Mouse (Mus musculus) left cerebral cortex, postnatal 4 days (tissue): Measurements from ENCODE around the gene Klhl20. TPM values are rescaled to one million over a fixed set of nuclear protein-coding genes. Genes with fewer than 3 reads are reported as not detected.
"Not testable (repeated sequence)": the region's sequence is repeated elsewhere in the genome, so short reads cannot be mapped to it uniquely, and the experiment has no call there.

ENCODE experiments used
- DNase-seq: peaks from one replicate; pipeline ENCODE4 v3.0.0-alpha.2; 2022
- intact Hi-C: fragments of 180-260 bp; cut with DNase I; formaldehyde crosslinking; loops from one replicate; pipeline ENCODE4 v1.15.1; 2025
- total RNA-seq, 2 experiments: library from RNA; stranded (reverse); gene quantifications; 2 replicates each; pipeline ENCODE4 v1.2.3; 2021

Gene Klhl20
- total RNA-seq: 10 to 100 TPM; 24.1 to 26.2 TPM

DNA sequence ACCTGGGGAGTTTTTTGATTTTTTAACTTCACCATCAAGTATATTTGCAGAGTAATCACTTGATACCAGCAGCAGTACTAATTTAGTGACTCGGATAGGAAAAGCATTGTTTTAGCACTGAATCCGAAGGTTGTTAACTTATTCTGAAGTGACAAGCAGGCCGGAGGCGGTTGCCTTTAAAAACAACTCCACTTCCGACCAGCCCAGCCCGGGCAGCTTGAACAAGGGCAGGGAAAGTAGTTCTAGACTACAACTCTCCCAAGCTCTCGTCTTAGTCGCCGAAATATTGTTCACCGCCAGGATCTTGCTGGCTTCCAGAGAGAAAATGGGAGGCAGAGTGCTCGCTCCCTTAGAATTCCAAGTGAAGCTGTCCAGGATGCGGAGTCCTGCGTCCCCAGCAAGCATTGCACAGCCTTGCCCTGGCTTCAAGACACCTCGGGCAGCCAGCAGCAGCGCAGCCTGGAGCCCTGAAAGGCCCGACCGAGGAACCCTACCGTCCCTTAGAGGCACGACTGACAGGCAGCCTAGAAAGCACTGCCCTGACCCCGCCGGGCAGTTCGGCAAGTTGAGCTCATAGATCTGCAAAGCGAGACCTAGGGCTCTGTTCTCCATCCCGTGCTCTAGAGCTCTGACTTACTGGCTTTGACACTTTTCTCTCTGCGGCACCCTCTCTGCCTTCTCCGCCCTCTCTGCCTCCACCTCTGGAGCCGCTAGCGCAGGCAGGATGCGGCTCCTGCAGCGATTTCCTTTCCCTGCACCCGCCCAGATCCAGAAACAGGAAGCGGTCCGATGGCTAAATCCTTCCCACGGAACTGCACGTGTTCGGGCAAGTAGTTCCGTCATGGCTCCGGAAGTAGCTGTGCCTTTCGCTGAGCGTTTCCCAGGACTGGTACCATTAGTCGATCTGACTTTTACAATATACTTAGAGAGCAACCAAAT lies at the start of gene Klhl20:
Gene Klhl20, minus strand, starts transcription at position 786 of the 939 bp plus-strand sequence.
- peak; percentile 90 for DNase-seq
- intact Hi-C loops: no loop called here

DNA sequence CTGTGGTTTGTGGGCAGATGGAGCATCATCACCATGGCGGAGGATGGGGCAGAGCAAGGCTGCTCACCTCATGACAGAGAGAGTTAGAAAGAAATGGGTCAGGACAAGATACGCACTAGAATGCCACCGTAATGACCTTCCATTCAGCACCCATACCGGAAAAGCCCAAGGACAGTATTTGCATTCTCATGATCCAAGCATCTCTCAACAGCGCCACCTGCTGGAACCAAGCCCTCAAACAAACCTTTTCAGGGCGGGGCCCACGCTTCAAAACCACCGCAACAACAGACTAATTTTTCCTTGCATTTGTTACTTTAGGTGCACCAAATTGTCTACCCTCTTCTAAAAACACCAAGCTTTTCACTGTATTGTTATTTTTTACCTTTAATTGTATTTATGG lies 49.4 kb upstream of the Klhl20 start:
- intact Hi-C loops: no loop called here
- peak; percentile 52 for DNase-seq

- intact Hi-C loops: no loop called here
- DNase-seq: peak; percentile 71
Observed at GRCm38 (mm10) chr1:161170651-161171050, 39.3 kb upstream of the Klhl20 start.

- intact Hi-C loops: no loop called here
- DNase-seq: no peak
Observed at GRCm38 (mm10) chr1:161160266-161160665, 29.0 kb upstream of the Klhl20 start.

DNA sequence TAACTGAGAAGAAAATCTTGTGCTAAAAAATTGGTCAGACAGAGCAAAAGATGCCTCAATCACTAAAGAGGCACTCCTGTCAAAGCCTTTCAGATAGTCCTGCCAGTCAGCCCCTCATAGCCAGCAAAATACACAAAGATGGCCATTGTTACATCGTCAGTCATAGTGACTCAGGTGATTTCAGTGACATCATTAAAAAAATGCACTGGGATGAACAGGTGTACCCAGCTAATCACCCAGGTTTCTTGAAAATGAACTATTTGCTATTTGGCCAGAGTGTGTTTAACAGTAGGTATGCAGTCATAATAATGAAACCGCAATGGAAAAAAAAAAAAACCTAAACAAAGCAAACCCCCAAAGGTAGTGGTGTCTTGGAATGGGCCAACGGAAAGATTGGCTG lies 27.9 kb upstream of the Klhl20 start, which contains the start of gene Tex50:
Gene Tex50, minus strand, starts transcription at position 101 of the 400 bp plus-strand sequence.
- intact Hi-C loops: no loop called here
- no peak for DNase-seq

GRCm38 (mm10) chr1:161156546-161156945 lies 25.2 kb upstream of the Klhl20 start:
- DNase-seq: no peak
- intact Hi-C loops: no loop called here

GRCm38 (mm10) chr1:161151098-161151497 lies 19.8 kb upstream of the Klhl20 start:
- intact Hi-C loops: no loop called here
- no peak for DNase-seq

DNA sequence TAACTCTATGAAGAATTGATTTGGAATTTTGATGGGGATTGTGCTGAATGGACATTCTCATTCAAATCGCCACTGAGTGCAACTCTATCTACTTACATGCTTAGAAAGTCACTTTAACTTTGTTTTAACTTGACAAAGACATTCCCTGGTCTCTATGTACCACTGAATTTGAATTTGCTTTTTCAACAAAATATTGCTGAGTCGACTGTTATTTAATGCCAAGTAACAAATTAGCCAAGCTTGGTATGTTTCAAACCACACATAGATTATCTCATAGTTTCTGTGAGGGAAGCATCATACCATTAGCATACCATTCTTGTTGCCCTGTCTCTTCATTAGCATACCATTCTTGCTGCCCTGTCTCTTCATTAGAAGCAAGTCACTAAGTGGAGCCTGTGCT lies 16.6 kb upstream of the Klhl20 start:
- DNase-seq: no peak
- intact Hi-C loops: no loop called here

DNA sequence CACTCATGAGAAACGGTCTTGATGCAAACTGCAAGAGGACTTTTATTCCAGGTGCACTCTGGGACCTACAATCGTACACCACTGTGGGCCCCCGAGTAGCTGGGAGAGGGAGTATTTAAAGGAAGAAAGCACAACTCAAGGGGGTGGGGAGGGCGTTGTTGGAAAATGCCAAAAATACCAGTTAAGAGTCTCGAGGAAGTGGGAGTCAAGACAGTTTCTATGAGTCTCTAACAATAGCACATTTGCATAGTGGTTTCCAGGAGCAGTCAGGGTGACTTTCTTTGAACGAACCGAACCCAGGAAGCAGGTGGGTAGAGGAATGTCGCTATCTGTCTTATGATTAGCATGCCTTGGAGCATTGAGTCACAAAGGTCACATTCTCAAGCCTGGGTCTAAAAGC lies 14.3 kb upstream of the Klhl20 start:
- intact Hi-C loops, DNase-seq: not testable (repeated sequence)

DNA sequence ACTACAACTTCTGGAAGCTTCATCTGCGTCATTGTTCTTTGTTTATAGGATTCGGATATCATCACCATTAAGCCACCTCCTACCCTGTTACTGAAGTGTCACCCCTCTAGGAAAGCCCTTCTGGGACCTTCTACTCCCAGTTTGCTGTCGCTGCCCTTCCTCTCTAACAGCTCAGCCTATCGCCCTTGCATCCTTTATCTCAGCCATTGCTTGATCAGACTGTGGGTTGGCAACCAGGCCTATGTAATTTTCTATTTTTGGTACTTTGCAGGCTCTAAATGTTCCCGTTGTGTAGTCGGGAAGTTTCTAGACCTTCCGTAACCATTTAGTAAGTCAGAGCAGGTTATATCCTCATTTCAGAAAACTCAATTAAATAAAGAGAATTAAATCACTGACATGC lies 11.9 kb upstream of the Klhl20 start:
- intact Hi-C loops: no loop called here
- DNase-seq: no peak

DNA sequence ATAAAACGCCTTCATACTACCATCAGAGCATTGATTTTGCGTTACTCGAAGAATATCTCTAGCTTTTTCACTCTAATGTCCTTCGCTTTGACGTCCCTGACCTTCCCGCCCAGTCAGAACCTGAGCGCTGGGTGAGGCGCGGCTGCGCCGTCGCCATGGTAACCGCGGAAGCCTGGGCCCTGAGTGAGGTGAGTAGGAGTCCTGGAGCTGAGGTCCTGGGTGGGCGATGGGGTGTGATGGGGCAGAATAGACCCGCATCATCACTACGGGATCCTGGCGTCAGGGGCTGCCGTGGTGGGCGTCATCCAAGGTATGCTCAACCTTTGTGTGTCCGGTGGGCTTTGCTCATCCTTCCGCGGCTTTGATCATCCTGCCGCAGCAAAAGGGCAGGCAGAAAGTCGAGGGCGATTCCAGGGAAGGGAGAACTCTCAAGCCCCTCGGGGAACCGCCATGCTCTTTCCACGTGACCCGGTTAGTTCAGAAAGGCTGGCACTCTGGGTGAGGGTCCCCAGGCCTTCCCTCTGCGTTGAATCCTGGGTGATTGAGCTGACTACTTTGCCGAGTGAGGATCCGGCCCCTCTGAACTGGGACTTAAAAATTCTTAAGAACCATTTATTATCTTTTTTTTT lies 11.3 kb upstream of the Klhl20 start, which contains the start of gene Ankrd45:
Gene Ankrd45, plus strand, starts transcription at position 161 of the 629 bp plus-strand sequence.
- intact Hi-C loops: no loop called here
- peak; percentile 61 for DNase-seq

- no peak for DNase-seq
- intact Hi-C loops: no loop called here
Observed at GRCm38 (mm10) chr1:161140026-161140762, 8.9 kb upstream of the Klhl20 start.

GRCm38 (mm10) chr1:161139496-161139895 lies 8.2 kb upstream of the Klhl20 start:
- no peak for DNase-seq
- intact Hi-C loops: no loop called here

DNA sequence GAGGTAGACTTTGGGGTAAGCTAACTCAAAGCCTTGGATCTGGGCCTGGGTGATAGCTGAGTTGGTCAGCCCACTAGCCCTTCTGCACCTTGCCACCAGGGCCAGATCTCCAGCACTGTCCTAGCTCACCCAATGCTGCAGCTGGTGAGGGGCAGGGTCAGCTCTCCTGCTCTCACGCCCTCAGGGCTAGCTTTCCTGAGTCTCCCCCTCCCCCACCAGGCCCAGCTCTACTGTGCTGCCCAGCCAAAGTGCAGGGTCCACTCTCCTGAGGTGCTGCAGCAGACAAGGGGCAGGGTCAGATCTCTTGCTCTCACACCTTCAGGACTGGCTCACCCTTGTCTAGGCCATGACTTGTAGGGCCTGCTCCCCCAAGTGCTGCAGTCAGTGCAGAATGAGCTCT lies 4.8 kb downstream of the Klhl20 start:
- no peak for DNase-seq
- intact Hi-C loops: no loop called here

- intact Hi-C loops: no loop called here
- DNase-seq: no peak
Observed at GRCm38 (mm10) chr1:161122661-161123418, 8.5 kb downstream of the Klhl20 start.

DNA sequence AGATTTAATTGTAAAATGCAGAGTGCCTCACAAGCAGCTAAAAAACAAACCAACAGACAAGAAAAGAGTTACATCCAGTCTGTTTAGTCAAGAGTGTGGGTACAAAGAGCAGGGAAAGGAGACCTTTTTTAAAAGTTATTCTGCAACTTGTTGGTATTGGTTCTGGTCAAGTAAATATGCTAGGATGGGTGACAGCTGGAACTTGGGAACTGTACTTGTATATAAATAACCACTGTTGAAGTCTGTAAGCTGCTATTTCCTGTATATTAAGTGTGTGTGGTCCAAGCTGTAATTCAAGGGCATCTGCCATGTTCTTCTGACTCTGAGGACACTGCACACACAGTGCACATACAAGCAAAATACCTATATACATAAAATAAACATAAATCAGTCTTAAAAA lies 16.7 kb downstream of the Klhl20 start:
- no peak for DNase-seq
- intact Hi-C loops: no loop called here

- intact Hi-C loops: no loop called here
- no peak for DNase-seq
Observed at GRCm38 (mm10) chr1:161109216-161109615, 22.1 kb downstream of the Klhl20 start.

DNA sequence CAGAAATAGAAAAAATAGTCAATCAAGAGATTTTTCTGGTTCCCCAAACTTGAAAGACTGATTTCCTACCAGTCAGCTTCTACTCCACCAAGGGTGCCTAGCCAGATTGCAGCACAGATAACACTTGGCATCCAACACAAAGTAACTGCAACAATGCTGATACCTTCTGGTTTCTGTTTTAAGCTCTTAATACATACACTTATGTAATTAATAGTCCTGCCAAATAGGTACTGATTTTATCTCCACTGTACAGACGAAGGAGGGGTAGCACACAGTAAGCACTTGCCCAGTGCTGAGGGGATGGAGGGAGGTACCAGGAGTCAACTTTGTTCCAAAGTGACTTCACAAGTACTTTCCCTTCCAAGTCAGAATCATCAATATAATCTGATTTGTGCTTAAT lies 27.5 kb downstream of the Klhl20 start:
- intact Hi-C loops: no loop called here
- DNase-seq: no peak

DNA sequence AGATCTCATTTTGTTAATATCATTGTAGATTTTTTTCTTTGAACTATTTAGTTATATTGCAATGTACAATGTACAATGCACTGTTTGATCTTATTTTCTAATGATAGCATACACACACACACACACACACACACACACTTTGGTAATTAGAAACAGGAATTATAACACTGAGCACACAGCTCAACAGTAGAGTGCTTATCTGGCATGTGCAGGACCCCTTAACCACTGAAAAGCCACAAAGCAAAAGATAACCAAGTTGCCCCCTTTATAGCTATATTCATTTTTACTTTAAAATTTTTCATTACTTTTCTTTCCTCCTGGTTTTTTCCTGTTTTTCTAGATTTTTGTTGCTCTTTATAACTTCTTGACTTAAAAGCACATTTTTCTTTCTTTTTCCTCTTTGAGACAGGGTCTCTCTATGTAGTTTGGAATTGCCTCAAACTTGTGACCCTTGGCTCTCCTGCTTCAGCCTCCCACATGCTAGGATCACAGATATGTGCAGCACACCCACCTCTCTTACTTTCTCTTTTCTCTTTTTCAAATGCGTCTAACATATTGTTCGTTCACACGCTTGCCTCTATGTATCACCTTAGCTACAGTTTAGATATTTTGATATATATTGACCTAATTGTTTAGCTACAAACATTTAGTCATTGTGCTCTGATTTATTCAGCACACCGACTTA lies 31.4 kb downstream of the Klhl20 start:
- intact Hi-C loops: no loop called here
- no peak for DNase-seq

DNA sequence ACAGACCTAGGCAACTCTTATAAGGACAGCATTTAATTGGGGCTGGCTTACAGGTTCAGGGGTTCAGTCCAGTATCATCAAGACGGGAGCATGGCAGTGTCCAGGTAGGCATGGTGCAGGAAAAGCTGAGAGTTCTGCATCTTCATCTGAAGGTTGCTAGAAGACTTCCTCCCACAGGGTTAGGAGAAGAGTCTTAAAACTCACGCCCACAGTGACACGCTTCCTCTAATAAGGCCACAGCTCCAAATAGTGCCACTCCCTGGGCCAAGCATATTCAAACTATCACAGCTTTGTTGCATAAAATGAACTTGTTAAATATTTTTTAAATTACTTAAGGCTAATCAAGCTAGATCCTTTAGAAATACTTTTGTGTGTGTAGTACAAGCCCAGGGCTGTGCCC lies 54.1 kb downstream of the Klhl20 start:
- no peak for DNase-seq
- intact Hi-C loops: no loop called here
